Mouse (Mus musculus) stomach, embryonic 14.5 days (tissue): ENCODE results near the gene Gpc5. TPM values are rescaled to one million over a fixed set of nuclear protein-coding genes. Genes with fewer than 3 reads are reported as not detected.

Experiments
- ATAC-seq: fragments of 200-750 bp; cut with Nextera tagmentation; 2 replicates; pipeline ENCODE4 v1.8.0; 2017; ENCODE audit warnings: low read depth, moderate TSS enrichment; ENCODE audit not compliant: insufficient number of reproducible peaks, insufficient read depth, low FRiP score
- H3K27ac ChIP-seq: fragments of 300-500 bp; sonication (generic); 2 replicates; pipeline ENCODE4 v1.5.1; 2014; ENCODE audit warnings: mild to moderate bottlenecking, low read length, moderate library complexity, mixed read lengths
- H3K27me3 ChIP-seq: fragments of 300-500 bp; sonication (generic); 2 replicates; pipeline ENCODE4 v1.6.1; 2014; ENCODE audit warnings: low read length, control low read depth, mixed read lengths; ENCODE audit not compliant: control insufficient read depth, insufficient read depth
- H3K36me3 ChIP-seq: fragments of 300-500 bp; sonication (generic); 2 replicates; pipeline ENCODE4 v1.6.1; 2014; ENCODE audit warnings: mild to moderate bottlenecking, control low read depth, low read length, moderate library complexity, mixed read lengths; ENCODE audit not compliant: control insufficient read depth, insufficient read depth
- H3K4me1 ChIP-seq: fragments of 300-500 bp; sonication (generic); 2 replicates; pipeline ENCODE4 v1.6.1; 2014; ENCODE audit warnings: low read length, control low read depth, mixed read lengths; ENCODE audit not compliant: control insufficient read depth, insufficient read depth
- H3K4me2 ChIP-seq: fragments of 300-500 bp; sonication (generic); replicated peaks from 2 replicates; pipeline ENCODE4 v1.6.1; 2014; ENCODE audit warnings: low read depth, low read length, control low read depth
- H3K4me3 ChIP-seq: fragments of 300-500 bp; sonication (generic); 2 replicates; pipeline ENCODE4 v1.5.1; 2014; ENCODE audit warnings: low read depth, low read length, control low read depth
- H3K9ac ChIP-seq: fragments of 300-500 bp; sonication (generic); replicated peaks from 2 replicates; pipeline ENCODE4 v1.6.1; 2014; ENCODE audit warnings: low read depth, mild to moderate bottlenecking, control low read depth, low read length, moderate library complexity, mixed read lengths
- H3K9me3 ChIP-seq: fragments of 300-500 bp; sonication (generic); 2 replicates; pipeline ENCODE4 v1.6.1; 2016; ENCODE audit warnings: low read depth, low read length, control low read depth; ENCODE audit not compliant: control insufficient read depth
- WGBS: fragments of 180-500 bp; shearing (Covaris S2); extraction: QIAGEN DNeasy Blood & Tissue Kit; methylation state at CpG from one replicate; pipeline ENCODE4 v1.1.7; 2014; 5-methylcytosine and 5-hydroxymethylcytosine counted together
- polyA plus RNA-seq: library from polyadenylated mRNA; unstranded; fragments of >200 nt; fragmentation: Nextera tagmentation; extraction: Ambion mirVana; gene quantifications from 2 replicates; pipeline ENCODE4 v1.2.1, GENCODE M21; 2014

Gene Gpc5
- polyA plus RNA-seq, 1 experiment from 2014 or later, result 0.48 TPM

GRCm38 (mm10) chr14:115251791-115252190 lies 159.8 kb downstream of the Gpc5 start:
- H3K27me3 ChIP-seq, result no peaks in the 10 kb centered on the region
- peaks cover 5% of the 10 kb centered on the region; the same call in 1 of the 2 replicates for H3K4me1 ChIP-seq
- no peak overlapping the region for H3K4me2 ChIP-seq
- ATAC-seq, result no peak
- H3K27ac ChIP-seq, result no peak overlapping the region
- no peaks in the 10 kb centered on the region for H3K9me3 ChIP-seq
- H3K4me3 ChIP-seq, result no peak overlapping the region
- H3K36me3 ChIP-seq, result no peaks in the 10 kb centered on the region
- WGBS, result 34% methylated on average over 5 of the region's 5 CpGs
- H3K9ac ChIP-seq, result no peak overlapping the region

GRCm38 (mm10) chr14:115253155-115253554 lies 161.1 kb downstream of the Gpc5 start:
- Histone ChIP-seq H3K4me1 (peaks cover 5% of the 10 kb centered on the region; the same call in 1 of the 2 replicates), H3K36me3 (no peaks in the 10 kb centered on the region), H3K4me2 (no peak overlapping the region), H3K27me3 (no peaks in the 10 kb centered on the region), H3K4me3 (no peak overlapping the region), H3K9ac (no peak overlapping the region), H3K27ac (no peak overlapping the region), H3K9me3 (no peaks in the 10 kb centered on the region)
- no peak for ATAC-seq
- WGBS, result 92% methylated on average over 3 of the region's 3 CpGs

- no peaks in the 10 kb centered on the region for H3K36me3 ChIP-seq
- H3K9ac ChIP-seq, result no peak overlapping the region
- peaks cover 5% of the 10 kb centered on the region; the same call in 1 of the 2 replicates for H3K4me1 ChIP-seq
- H3K9me3 ChIP-seq, result no peaks in the 10 kb centered on the region
- no peak overlapping the region for H3K27ac ChIP-seq
- H3K4me2 ChIP-seq, result no peak overlapping the region
- no peaks in the 10 kb centered on the region for H3K27me3 ChIP-seq
- no peak for ATAC-seq
- WGBS, result 76% methylated on average over 2 of the region's 2 CpGs
- H3K4me3 ChIP-seq, result no peak overlapping the region
Observed at GRCm38 (mm10) chr14:115253685-115254084, 161.7 kb downstream of the Gpc5 start.

- Histone ChIP-seq H3K27me3 (no peaks in the 10 kb centered on the region), H3K36me3 (no peaks in the 10 kb centered on the region), H3K4me2 (no peak overlapping the region), H3K9me3 (no peaks in the 10 kb centered on the region), H3K27ac (no peak overlapping the region), H3K9ac (no peak overlapping the region), H3K4me3 (no peak overlapping the region), H3K4me1 (no peaks in the 10 kb centered on the region)
- ATAC-seq, result no peak
- WGBS, result 79% methylated on average over 6 of the region's 6 CpGs
Observed at GRCm38 (mm10) chr14:115269703-115270402, 177.8 kb downstream of the Gpc5 start.

- Histone ChIP-seq H3K9ac (no peak overlapping the region), H3K9me3 (no peaks in the 10 kb centered on the region), H3K36me3 (no peaks in the 10 kb centered on the region), H3K27me3 (no peaks in the 10 kb centered on the region), H3K4me3 (no peak overlapping the region), H3K27ac (no peak overlapping the region), H3K4me2 (no peak overlapping the region), H3K4me1 (no peaks in the 10 kb centered on the region)
- no peak for ATAC-seq
- 79% methylated on average over 6 of the region's 6 CpGs for WGBS
Observed at GRCm38 (mm10) chr14:115270445-115270844, 178.4 kb downstream of the Gpc5 start.

GRCm38 (mm10) chr14:115282782-115283181 lies 190.8 kb downstream of the Gpc5 start:
- no peak overlapping the region for H3K4me2 ChIP-seq
- no peaks in the 10 kb centered on the region for H3K36me3 ChIP-seq
- H3K4me1 ChIP-seq, result no peaks in the 10 kb centered on the region
- no peak overlapping the region for H3K9ac ChIP-seq
- H3K9me3 ChIP-seq, result no peaks in the 10 kb centered on the region
- no peaks in the 10 kb centered on the region for H3K27me3 ChIP-seq
- no peak for ATAC-seq
- no peak overlapping the region for H3K27ac ChIP-seq
- no peak overlapping the region for H3K4me3 ChIP-seq

GRCm38 (mm10) chr14:115324247-115324646 lies 232.2 kb downstream of the Gpc5 start:
- Histone ChIP-seq H3K4me1 (no peaks in the 10 kb centered on the region), H3K4me2 (no peak overlapping the region), H3K4me3 (no peak overlapping the region), H3K27me3 (no peaks in the 10 kb centered on the region), H3K9me3 (no peaks in the 10 kb centered on the region), H3K27ac (no peak overlapping the region), H3K9ac (no peak overlapping the region), H3K36me3 (no peaks in the 10 kb centered on the region)
- 57% methylated on average over 2 of the region's 2 CpGs for WGBS
- no peak for ATAC-seq

GRCm38 (mm10) chr14:115326426-115326825 lies 234.4 kb downstream of the Gpc5 start:
- WGBS, result 49% methylated on average over 5 of the region's 5 CpGs
- ATAC-seq, result no peak
- no peak overlapping the region for H3K4me3 ChIP-seq
- H3K4me2 ChIP-seq, result no peak overlapping the region
- H3K9ac ChIP-seq, result no peak overlapping the region
- no peaks in the 10 kb centered on the region for H3K9me3 ChIP-seq
- no peak overlapping the region for H3K27ac ChIP-seq
- H3K36me3 ChIP-seq, result no peaks in the 10 kb centered on the region
- H3K4me1 ChIP-seq, result no peaks in the 10 kb centered on the region
- H3K27me3 ChIP-seq, result no peaks in the 10 kb centered on the region

- Histone ChIP-seq H3K27ac (no peak overlapping the region), H3K36me3 (no peaks in the 10 kb centered on the region), H3K9me3 (no peaks in the 10 kb centered on the region), H3K4me2 (no peak overlapping the region), H3K27me3 (no peaks in the 10 kb centered on the region), H3K4me3 (no peak overlapping the region), H3K9ac (no peak overlapping the region), H3K4me1 (no peaks in the 10 kb centered on the region)
- WGBS, result 88% methylated on average over 3 of the region's 3 CpGs
- ATAC-seq, result no peak
Observed at GRCm38 (mm10) chr14:115339084-115339483, 247.1 kb downstream of the Gpc5 start.
